Mouse (Mus musculus): ENCODE measurements around the gene Bmp2k.

DNA sequence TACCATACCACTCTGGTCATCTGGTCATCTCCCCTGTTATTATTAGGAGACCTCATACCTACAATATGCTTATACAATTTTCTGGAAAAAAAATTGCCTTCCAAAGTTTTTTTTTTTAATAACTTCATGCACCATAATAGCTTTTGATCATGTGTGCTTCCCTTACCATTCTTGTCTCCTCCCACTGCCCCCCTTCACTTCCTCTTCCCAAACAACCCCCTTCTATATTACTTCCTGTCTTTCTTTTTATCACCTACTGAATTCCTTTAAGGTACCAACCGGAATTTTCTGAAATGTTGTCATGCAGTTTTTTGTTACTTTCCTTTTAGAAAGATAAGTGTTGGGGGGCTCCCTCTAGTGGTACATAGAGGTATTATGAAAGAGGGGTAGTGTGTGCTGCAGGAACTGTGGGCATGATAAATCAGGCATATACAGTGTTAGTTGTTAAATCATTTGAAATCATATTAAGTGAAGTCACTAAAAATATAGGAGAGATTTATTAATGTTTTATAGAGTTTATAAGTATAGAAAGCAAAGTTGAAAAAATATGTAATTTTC is 58.1 kb downstream of the Bmp2k start:
- TF ChIP-seq CTCF (IDR thresholded peaks at IDR 0.05; ENCODE audit: control insufficient read depth, insufficient read depth, insufficient replicate concordance, low read depth, low read length) (no peak), POLR2A (IDR thresholded peaks at IDR 0.05; ENCODE audit: control insufficient read depth, low read depth, low read length) (no peak)
